18 mouse cellular contexts compared by ENCODE assay signal in genomic region chr14:118796694-118797058, GRCm38 (mm10). TPM values are rescaled to one million over a fixed set of nuclear protein-coding genes. Genes with fewer than 3 reads are reported as not detected.
DNase-seq lines count a peak whose midpoint lies in the region; ATAC-seq and TF ChIP-seq lines count a peak whose summit lies in the region.
"Had no signal": no experiment of that assay in that cellular context is flagged by ENCODE, and none has a peak within 500 bp of the region (broad histone marks: within the 10 kb centered on the region; RNA-seq: fewer than 3 reads in every experiment).

No protein-coding gene starts in this region.

- no peaks in the 10 kb centered on the region for H3K36me3 ChIP-seq in heart, embryonic 13.5 days
- H3K36me3 ChIP-seq in spleen, adult 2 months (ENCODE audit: control insufficient read depth, insufficient read depth, low read length): no peaks in the 10 kb centered on the region
- H3K36me3 ChIP-seq in splenic B cell, adult 2 months (ENCODE audit: control insufficient read depth, insufficient read depth, low read length, poor library complexity, severe bottlenecking): no peaks in the 10 kb centered on the region
- H3K36me3 ChIP-seq: limb, embryonic 13.5 days; midbrain, embryonic 12.5 days had no signal

- TF ChIP-seq POLR2A in spleen, adult 2 months (IDR thresholded peaks at IDR 0.05; ENCODE audit: low read depth, low read length): no peak

- TF ChIP-seq CTCF in spleen, adult 2 months (IDR thresholded peaks at IDR 0.05; ENCODE audit: extremely low read depth, insufficient read depth, insufficient read length, insufficient replicate concordance): no peak

- intact Hi-C loops in heart, postnatal 10 days (cut with DNase I): no loop called here

- no peaks in the 10 kb centered on the region for H3K9me3 ChIP-seq in heart, embryonic 13.5 days
- H3K9me3 ChIP-seq: limb, embryonic 13.5 days; midbrain, embryonic 12.5 days had no signal

- H3K4me1 ChIP-seq in heart, embryonic 13.5 days: peaks cover 15% of the 10 kb centered on the region
- H3K4me1 ChIP-seq in spleen, adult 2 months (ENCODE audit: control insufficient read depth, insufficient read depth, insufficient read length): peaks cover 11% of the 10 kb centered on the region; the same call in 1 of the 2 replicates

- no peak for ATAC-seq in heart, embryonic 13.5 days (ENCODE audit: extremely low read depth, insufficient number of reproducible peaks, low FRiP score, low TSS enrichment)
- peak; percentile 54 for ATAC-seq in erythroid progenitor cell, adult 5-6 weeks (replicated peaks; ENCODE audit: low FRiP score, poor library complexity, severe bottlenecking)
- no peak for ATAC-seq in activated CD4-positive, CD25-positive, alpha-beta regulatory T cell, adult 4 months

- no peak for DNase-seq in heart, postnatal 10 days
- DNase-seq in spleen, adult 2 months (ENCODE audit: low read depth in 1 of 2, low spot score in 2 of 2): no peak
- no peak for DNase-seq in spleen, adult 12 weeks (ENCODE audit: low spot score)
- DNase-seq in splenic B cell, adult 2 months (ENCODE audit: low read depth, low spot score): peak; percentile 18
- DNase-seq: adrenal gland, postnatal 25 days; gastrocnemius, postnatal 36 days; heart, postnatal 36 days; lung, postnatal 14 days; right cerebral cortex, adult 18-20 months; spleen, adult 18-20 months had no signal

- peak overlapping the region; percentile 78 for H3K27ac ChIP-seq in heart, embryonic 13.5 days (replicated peaks)
- H3K27ac ChIP-seq in spleen, adult 2 months (ENCODE audit: insufficient read depth, low read length): peak overlapping the region; percentile 62; the same call in 1 of the 2 replicates
- H3K27ac ChIP-seq: kidney, postnatal 0 days; left cerebral cortex, adult 2 months; limb, embryonic 13.5 days had no signal

- peak overlapping the region; percentile 10; the same call in 1 of the 2 replicates for H3K9ac ChIP-seq in heart, embryonic 13.5 days
- H3K9ac ChIP-seq: limb, embryonic 13.5 days; midbrain, embryonic 12.5 days had no signal

- H3K4me2 ChIP-seq in heart, embryonic 13.5 days: peak overlapping the region; percentile 50
- H3K4me2 ChIP-seq: limb, embryonic 13.5 days; midbrain, embryonic 12.5 days had no signal

- peaks cover 7% of the 10 kb centered on the region; the same call in 1 of the 2 replicates for H3K27me3 ChIP-seq in heart, embryonic 13.5 days (replicated peaks)
- no peaks in the 10 kb centered on the region for H3K27me3 ChIP-seq in spleen, adult 2 months (ENCODE audit: control insufficient read depth, insufficient read depth, low read length)
- no peaks in the 10 kb centered on the region for H3K27me3 ChIP-seq in splenic B cell, adult 2 months (ENCODE audit: control insufficient read depth, insufficient read depth, low read length, poor library complexity, severe bottlenecking)
- H3K27me3 ChIP-seq: limb, embryonic 13.5 days; midbrain, embryonic 12.5 days had no signal

- WGBS in heart, embryonic 13.5 days: 50% methylated on average over 5 of the region's 5 CpGs
- 8% methylated on average over 5 of the region's 5 CpGs for WGBS in spleen, adult 2 months

- no peak overlapping the region; the same call in 1 of the 2 replicates for H3K4me3 ChIP-seq in heart, embryonic 13.5 days
- H3K4me3 ChIP-seq in spleen, adult 2 months (ENCODE audit: extremely low read depth, insufficient read depth, insufficient read length): no peak overlapping the region
- H3K4me3 ChIP-seq: left cerebral cortex, adult 2 months; limb, embryonic 13.5 days; midbrain, embryonic 12.5 days; myocyte had no signal

RNA-seq across cellular contexts. Expression of gene Cldn10, which starts 9.0 kb away (rescaled TPM):
- polyA plus RNA-seq in heart, embryonic 13.5 days (2015; fragmentation: Nextera tagmentation; extraction: Ambion mirVana): 1.5 and 1.6 TPM in 2 replicates
- under 1 TPM in 1 of 2 experiments, not detected in 1; 0.60 TPM for total RNA-seq in heart, postnatal 10 days (2021)
- 1.4 and 1.8 TPM in 2 replicates for polyA plus RNA-seq in spleen, adult 2 months (2012; rRNA removed)
- 1.4 and 3.4 TPM in 2 replicates for total RNA-seq in erythroid progenitor cell, adult 5-6 weeks (2015; ENCODE audit: low replicate concordance)
- total RNA-seq in erythroid progenitor cell, adult 5-6 weeks (2017; ENCODE audit: low replicate concordance): not detected in 2 replicates
- 1 to 10 TPM; 1.4 to 2.7 TPM for polyA plus RNA-seq in activated CD4-positive, CD25-positive, alpha-beta regulatory T cell, adult 4 months (2017; shearing (Covaris generic))
- total RNA-seq: gastrocnemius, postnatal 36 days had no signal
- polyA plus RNA-seq: myocyte had no signal
